Mouse (Mus musculus) naive thymus-derived CD4-positive, alpha-beta T cell, adult 2 months (primary cell): ENCODE data around the gene Map3k13.

Experiments
- DNase-seq: peaks from one replicate; pipeline ENCODE4 v3.0.0-alpha.2; 2011; ENCODE audit warnings: low read depth

Map3k13 gene

GRCm38 (mm10) chr16:21852374-21852773 lies 58.2 kb downstream of the Map3k13 start:
- DNase-seq = no peak

- DNase-seq = no peak
Measured at GRCm38 (mm10) chr16:21853446-21853941, 59.3 kb downstream of the Map3k13 start.

GRCm38 (mm10) chr16:21854589-21855284 lies 60.6 kb downstream of the Map3k13 start:
- DNase-seq = no peak

GRCm38 (mm10) chr16:21856134-21856533 lies 62.0 kb downstream of the Map3k13 start:
- no peak for DNase-seq

GRCm38 (mm10) chr16:21857126-21857644 lies 63.0 kb downstream of the Map3k13 start:
- no peak for DNase-seq

GRCm38 (mm10) chr16:21858163-21858562 lies 64.0 kb downstream of the Map3k13 start:
- DNase-seq = no peak

GRCm38 (mm10) chr16:21858882-21859281 lies 64.7 kb downstream of the Map3k13 start:
- no peak for DNase-seq

GRCm38 (mm10) chr16:21862448-21862847 lies 68.3 kb downstream of the Map3k13 start:
- no peak for DNase-seq

GRCm38 (mm10) chr16:21865250-21865982 lies 71.3 kb downstream of the Map3k13 start:
- no peak for DNase-seq

GRCm38 (mm10) chr16:21865983-21866575 lies 71.9 kb downstream of the Map3k13 start:
- no peak for DNase-seq

- no peak for DNase-seq
Measured at GRCm38 (mm10) chr16:21867727-21868126, 73.6 kb downstream of the Map3k13 start.

GRCm38 (mm10) chr16:21868651-21869050 lies 74.5 kb downstream of the Map3k13 start:
- no peak for DNase-seq

- no peak for DNase-seq
Measured at GRCm38 (mm10) chr16:21869879-21870278, 75.7 kb downstream of the Map3k13 start.

GRCm38 (mm10) chr16:21877735-21878134 lies 83.6 kb downstream of the Map3k13 start:
- DNase-seq = no peak

- no peak for DNase-seq
Measured at GRCm38 (mm10) chr16:21878834-21879233, 84.7 kb downstream of the Map3k13 start.

GRCm38 (mm10) chr16:21881181-21881580 lies 87.0 kb downstream of the Map3k13 start:
- DNase-seq = no peak

- no peak for DNase-seq
Measured at GRCm38 (mm10) chr16:21881582-21882259, 87.6 kb downstream of the Map3k13 start.

- no peak for DNase-seq
Measured at GRCm38 (mm10) chr16:21887601-21888000, 93.5 kb downstream of the Map3k13 start.

GRCm38 (mm10) chr16:21893890-21894289 lies 99.7 kb downstream of the Map3k13 start:
- DNase-seq = no peak

GRCm38 (mm10) chr16:21901286-21901685 lies 107.1 kb downstream of the Map3k13 start:
- DNase-seq = no peak

- no peak for DNase-seq
Measured at GRCm38 (mm10) chr16:21904636-21905035, 110.5 kb downstream of the Map3k13 start.

GRCm38 (mm10) chr16:21905996-21906395 lies 111.8 kb downstream of the Map3k13 start:
- DNase-seq = no peak
